Mouse (Mus musculus): ENCODE measurements at regions not wholly inside any gene's neighbourhood (a gene's known extent, or its start where the extent isn't known, plus 50 kb on each side); places are given as distances from the start of the nearest gene placed in this dataset.
A peak's percentile ranks its signal among the peaks of the same experiment; 100 is the strongest.

DNA sequence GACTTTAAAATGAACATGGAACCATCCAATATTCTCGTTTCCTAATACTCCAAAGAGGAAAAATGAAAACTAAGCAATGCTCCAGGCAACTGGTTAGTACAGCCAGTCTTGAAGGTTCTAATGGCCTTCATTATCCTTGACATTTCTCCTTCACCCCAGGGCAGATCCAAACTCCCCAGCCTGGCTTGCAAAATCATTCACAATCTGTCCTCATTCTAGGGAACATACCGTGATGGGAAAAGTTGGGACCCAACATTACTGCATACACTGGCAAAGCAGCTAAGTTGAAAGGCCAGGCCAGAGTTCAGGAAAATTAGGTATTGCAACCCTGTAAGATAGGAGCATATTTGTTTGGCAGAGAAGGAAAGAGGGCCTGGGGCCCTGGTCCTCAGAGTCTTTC lies 889.9 kb upstream of the A1bg start:
- no peak for TF ChIP-seq CTCF (IDR thresholded peaks at IDR 0.05)
- DNase-seq (ENCODE audit: extremely low spot score in 1 of 2, low spot score in 2 of 2), result no peak
- no peak overlapping the region for H3K27ac ChIP-seq
- intact Hi-C loops (cut with DNase I), result no loop called here
- no peak overlapping the region for H3K4me3 ChIP-seq

DNA sequence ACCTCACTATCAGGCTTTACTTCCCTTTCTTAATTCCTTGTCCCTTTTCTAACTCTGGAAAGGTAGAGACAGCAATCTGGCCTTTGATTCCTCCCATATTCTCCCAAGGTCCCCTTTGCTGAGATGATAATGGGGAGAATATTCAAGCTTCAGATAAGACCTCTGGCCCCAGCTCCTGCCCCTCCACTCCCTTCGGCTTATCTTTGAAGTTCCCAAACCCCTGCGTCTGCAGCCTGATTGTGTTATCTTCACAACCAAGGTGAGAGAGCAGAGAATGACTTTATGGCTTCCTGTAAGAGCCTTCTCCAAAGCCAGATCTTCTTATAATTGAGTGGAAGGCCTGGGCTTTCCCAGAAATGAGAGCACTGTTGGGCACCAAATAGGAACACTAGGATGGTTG lies 882.6 kb upstream of the A1bg start:
- H3K27ac ChIP-seq, result no peak overlapping the region
- intact Hi-C loops (cut with DNase I), result no loop called here
- no peak overlapping the region for H3K4me3 ChIP-seq
- no peak for TF ChIP-seq CTCF (IDR thresholded peaks at IDR 0.05)
- DNase-seq (ENCODE audit: extremely low spot score in 1 of 2, low spot score in 2 of 2), result no peak

DNA sequence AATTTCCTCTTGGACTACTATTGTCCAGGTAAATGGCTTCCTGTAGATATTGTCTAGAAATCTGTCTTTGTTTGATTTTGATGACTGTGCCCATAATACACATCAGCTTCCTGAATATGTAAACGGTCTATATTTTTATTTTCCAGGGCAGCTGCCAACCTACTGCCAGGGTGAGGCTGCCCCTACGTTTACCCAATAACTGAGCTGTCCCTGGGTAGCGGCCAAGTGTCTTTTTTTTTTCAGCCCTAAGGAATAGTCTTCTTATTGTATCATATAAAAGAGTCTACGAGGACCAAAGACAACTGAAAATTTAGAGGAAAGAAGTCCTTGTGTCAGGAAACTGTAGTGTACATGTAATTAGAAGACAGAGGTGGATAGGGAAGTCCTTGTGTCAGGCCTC lies 877.3 kb upstream of the A1bg start:
- intact Hi-C loops (cut with DNase I), result no loop called here
- DNase-seq (ENCODE audit: extremely low spot score in 1 of 2, low spot score in 2 of 2), result no peak
- no peak overlapping the region for H3K4me3 ChIP-seq
- H3K27ac ChIP-seq, result no peak overlapping the region
- TF ChIP-seq CTCF (IDR thresholded peaks at IDR 0.05), result no peak

DNA sequence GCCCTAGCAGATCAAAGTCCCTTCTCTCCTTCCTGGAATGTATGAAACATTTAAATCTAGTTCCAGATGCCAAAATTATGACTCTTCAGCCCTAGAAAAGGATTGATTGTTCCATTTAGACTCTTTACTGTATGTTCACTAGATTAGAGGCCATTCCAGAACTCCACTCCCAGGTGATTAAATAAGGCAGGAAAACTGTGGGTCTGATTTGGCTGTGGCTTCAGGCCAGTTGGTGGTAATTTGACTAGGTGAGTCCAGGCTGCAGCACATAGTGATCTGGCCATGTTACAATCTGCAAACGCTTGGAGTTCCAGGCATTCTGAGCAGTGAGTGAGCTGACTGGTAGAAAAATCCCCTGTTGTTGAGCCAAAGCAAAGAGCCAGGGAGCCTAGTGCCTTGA lies 875.0 kb upstream of the A1bg start:
- no peak overlapping the region for H3K27ac ChIP-seq
- no peak overlapping the region for H3K4me3 ChIP-seq
- intact Hi-C loops (cut with DNase I), result no loop called here
- TF ChIP-seq CTCF (IDR thresholded peaks at IDR 0.05), result no peak
- no peak for DNase-seq (ENCODE audit: extremely low spot score in 1 of 2, low spot score in 2 of 2)

DNA sequence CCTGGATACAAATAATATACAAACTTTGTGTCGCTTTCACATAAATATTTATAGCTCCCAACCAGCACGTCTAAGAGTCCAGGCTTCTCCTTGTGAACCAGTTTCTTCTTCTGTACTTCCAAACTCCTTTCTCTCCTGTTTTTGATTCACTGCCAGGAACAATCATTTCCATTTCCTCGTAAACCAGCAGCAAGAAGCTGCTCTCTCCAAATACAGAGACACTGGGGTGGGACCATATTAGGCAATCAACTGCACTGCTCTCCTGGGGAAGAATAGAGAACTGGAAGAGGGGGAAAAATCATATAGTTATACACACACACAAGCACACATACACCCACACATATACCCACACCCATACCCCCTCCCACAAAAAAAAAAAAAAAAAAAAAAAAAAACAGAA lies 871.7 kb upstream of the A1bg start:
- Histone ChIP-seq H3K27ac (no peak overlapping the region), H3K4me3 (no peak overlapping the region)
- intact Hi-C loops (cut with DNase I), result no loop called here
- DNase-seq (ENCODE audit: extremely low spot score in 1 of 2, low spot score in 2 of 2), result no peak
- no peak for TF ChIP-seq CTCF (IDR thresholded peaks at IDR 0.05)

DNA sequence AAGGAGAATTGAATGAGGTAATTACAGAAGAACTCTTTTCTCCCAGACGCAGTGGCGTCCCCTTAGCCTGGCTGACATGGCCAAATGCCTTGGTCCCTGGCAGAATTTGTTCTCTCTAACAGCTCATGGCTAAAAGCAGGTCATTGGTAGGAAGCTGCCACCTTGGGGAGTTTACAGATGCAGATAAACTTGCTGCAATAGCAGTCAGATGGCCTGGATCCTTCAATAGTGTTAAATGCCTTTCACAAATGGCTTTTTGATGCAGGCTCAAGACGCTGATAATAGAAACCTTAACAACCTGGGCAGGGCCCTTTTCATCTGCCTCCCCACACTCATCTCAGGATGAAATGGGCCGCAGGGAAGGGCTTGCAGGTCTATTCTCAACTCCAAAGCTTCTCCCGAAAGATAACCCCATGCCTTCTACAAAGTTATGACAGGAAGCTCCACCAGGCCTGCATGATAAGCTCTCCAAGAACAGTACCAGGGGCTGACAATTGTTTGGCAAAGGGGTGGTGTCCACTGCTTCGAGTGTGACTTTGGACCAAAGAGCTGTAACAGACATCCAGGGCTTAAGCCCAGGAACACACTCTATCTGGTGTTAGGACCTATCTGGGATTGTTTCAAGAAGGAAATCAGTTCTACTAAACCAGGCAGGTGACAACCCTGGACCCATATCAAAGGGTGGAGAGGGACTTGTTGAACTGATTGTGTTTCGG lies 867.2 kb upstream of the A1bg start:
- TF ChIP-seq CTCF (IDR thresholded peaks at IDR 0.05), result no peak
- Histone ChIP-seq H3K4me3 (no peak overlapping the region), H3K27ac (no peak overlapping the region)
- intact Hi-C loops (cut with DNase I), result no loop called here
- DNase-seq (ENCODE audit: extremely low spot score in 1 of 2, low spot score in 2 of 2), result no peak

DNA sequence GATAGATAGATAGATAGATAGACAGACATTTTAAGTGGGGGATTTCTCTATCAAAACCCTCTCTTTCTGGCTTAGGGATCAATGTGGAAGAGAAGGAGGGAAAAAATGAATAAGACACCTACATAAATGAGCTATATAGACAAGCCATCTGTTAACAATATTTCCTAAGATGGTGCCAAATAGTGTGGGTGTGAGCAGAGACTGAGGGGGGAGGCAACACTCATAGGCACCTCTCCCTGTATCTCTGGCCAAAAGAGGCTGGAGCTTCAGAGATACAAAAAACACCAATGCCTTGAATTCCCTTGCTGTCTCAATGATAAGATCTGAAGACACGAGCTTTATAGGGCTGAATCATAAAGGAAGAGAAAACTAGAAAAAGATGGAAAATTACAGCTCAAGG lies 864.2 kb upstream of the A1bg start:
- no peak for DNase-seq (ENCODE audit: extremely low spot score in 1 of 2, low spot score in 2 of 2)
- intact Hi-C loops (cut with DNase I), result no loop called here
- Histone ChIP-seq H3K27ac (no peak overlapping the region), H3K4me3 (no peak overlapping the region)
- TF ChIP-seq CTCF (IDR thresholded peaks at IDR 0.05), result no peak

DNA sequence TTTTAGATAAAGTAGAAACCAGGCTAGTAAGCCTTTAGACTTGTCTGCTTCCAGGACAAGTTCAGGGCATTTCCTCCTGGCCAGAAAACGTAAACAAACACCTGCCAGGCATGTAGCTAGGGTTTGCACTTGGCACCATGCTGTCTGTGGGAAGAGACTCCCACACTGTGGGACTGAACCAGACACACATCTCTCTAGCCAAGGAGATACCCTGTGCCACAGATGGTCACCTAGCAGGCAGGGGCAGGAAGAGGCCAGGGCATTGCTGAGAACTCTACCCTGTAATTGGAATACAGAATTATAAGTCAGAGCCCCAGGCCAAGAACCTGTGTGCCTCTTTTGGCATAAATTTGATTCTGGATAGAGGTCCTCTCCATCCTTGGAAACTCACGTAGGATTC lies 858.7 kb upstream of the A1bg start:
- Histone ChIP-seq H3K27ac (no peak overlapping the region), H3K4me3 (no peak overlapping the region)
- intact Hi-C loops (cut with DNase I), result no loop called here
- no peak for TF ChIP-seq CTCF (IDR thresholded peaks at IDR 0.05)
- DNase-seq (ENCODE audit: extremely low spot score in 1 of 2, low spot score in 2 of 2), result no peak

DNA sequence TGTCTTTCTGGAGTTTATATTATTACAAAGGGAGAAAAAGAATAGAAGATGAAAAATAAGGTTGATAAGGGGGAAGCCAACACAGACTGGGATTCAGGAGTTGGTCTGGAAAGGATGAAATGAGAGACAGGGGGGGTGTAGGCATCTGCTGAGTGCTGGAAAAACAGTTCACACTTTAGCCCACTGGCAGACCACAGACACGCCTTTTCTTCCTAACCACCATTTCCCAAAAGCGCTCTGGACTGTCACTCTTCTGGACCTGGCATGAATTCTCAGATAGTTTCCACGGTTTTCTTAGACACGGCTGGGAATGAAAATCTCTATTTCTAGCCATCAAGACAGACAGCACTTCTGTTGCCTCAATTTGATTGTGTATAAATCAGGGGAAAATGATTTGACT lies 850.2 kb upstream of the A1bg start:
- no peak overlapping the region for H3K27ac ChIP-seq
- intact Hi-C loops (cut with DNase I), result no loop called here
- no peak; the same call in 1 of the 2 replicates for TF ChIP-seq CTCF (IDR thresholded peaks at IDR 0.05)
- peak in 1 of 2 experiments; percentile 17 for DNase-seq (ENCODE audit: extremely low spot score in 1 of 2, low spot score in 2 of 2)
- H3K4me3 ChIP-seq, result no peak overlapping the region

DNA sequence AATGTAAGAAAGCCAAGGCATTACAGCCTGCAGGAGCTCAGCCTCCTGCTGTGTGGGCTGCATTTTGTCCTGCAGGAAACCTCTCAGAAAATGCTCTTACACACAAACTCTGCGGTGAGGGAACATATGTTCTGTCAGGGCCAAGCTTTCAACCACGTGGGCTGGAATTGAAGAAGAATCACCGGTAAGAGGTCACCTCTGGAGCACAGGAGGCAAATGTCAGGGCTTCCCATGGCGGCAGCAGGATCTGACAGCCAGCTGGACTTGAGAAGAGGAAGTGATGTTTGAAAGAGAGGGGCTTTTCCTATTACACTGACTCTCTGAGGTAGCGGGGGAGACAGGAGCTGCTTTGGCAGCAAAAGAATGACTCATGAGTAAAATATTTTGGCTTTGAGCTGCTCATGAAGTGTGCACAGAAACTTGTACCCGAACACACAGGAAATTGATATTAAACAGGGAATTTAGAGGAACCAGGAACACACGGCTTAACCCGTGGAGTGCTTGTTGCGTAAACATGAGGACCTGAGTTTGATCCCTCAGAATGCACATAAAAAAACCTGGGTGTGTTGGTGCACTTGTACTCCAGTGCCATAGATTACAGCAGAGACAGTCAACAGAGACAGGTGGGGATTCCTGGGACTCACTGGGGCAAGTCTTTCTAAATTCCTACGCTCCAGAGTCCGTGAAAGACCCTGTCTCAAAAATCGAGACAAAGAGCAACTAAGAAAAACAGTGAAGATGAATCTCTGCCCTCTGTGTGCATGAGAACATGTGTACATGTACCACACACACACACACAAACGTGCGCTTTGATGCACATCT lies 848.1 kb upstream of the A1bg start:
- intact Hi-C loops (cut with DNase I), result no loop called here
- H3K27ac ChIP-seq, result no peak overlapping the region
- no peak overlapping the region for H3K4me3 ChIP-seq
- DNase-seq (ENCODE audit: extremely low spot score in 1 of 2, low spot score in 2 of 2), result peak; percentile 14 to 25
- TF ChIP-seq CTCF (IDR thresholded peaks at IDR 0.05), result no peak

DNA sequence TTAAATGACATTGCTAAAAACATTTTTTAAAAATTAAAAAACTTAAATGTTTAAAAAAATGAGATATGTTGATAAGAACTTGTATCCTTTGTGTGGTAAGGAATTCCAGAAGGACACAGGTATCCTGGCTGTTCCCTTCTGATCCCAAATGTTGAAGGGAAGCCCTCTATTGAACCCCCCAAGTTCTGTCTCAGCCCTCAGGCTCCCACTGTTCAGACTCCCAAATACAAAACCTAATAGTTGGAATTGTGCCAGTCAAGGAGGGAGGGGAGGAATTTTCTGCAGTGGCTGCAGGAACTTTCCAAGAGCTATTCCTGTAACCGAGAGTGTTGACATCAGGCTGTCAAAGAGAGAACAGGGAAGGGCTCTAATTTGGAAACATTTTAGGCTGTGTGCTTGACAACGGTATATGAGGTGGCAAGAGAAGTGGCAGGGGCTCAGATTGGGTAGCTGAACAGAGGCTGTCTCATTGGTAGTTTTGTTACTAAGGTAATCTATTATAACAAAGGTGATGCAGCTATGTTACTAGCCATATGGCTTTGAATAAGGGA lies 843.8 kb upstream of the A1bg start:
- Histone ChIP-seq H3K27ac (no peak overlapping the region), H3K4me3 (no peak overlapping the region)
- TF ChIP-seq CTCF (IDR thresholded peaks at IDR 0.05), result no peak
- no peak for DNase-seq (ENCODE audit: extremely low spot score in 1 of 2, low spot score in 2 of 2)
- intact Hi-C loops (cut with DNase I), result no loop called here

DNA sequence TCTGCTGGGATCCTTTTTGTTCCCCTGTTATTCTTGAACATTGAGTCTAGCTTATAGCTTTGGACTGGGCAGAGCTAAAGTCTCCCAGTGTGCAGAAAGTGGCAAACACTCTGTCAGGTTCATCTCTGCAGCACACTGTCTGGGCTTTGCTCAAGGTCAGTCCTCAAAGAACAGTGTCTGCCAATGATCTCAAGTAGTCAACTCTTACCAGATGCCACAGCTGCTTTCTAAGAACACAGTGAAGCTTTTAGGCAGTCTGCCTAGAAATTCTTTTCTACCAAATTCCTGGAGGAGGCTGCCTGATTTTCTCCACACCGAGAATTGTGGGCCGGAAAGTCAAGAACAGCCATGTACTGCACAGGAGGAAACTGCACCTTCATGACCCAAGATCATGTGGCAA lies 831.0 kb upstream of the A1bg start:
- TF ChIP-seq CTCF (IDR thresholded peaks at IDR 0.05), result no peak
- DNase-seq (ENCODE audit: extremely low spot score in 1 of 2, low spot score in 2 of 2), result no peak
- Histone ChIP-seq H3K27ac (no peak overlapping the region), H3K4me3 (no peak overlapping the region)
- intact Hi-C loops (cut with DNase I), result no loop called here
